Mouse (Mus musculus): ENCODE measurements around the gene Pfkm.

- TF ChIP-seq SRF (IDR thresholded peaks at IDR 0.05; ENCODE audit: control insufficient read depth, insufficient read length, low read depth) (no peak), MAX (IDR thresholded peaks at IDR 0.05; ENCODE audit: low read depth) (no peak), USF1 (IDR thresholded peaks at IDR 0.05; ENCODE audit: low read depth) (no peak), POLR2A (IDR thresholded peaks at IDR 0.05; ENCODE audit: insufficient read length, low read depth) (no peak), CEBPB (IDR thresholded peaks at IDR 0.05; ENCODE audit: insufficient read depth, poor library complexity, severe bottlenecking) (no peak), E2F4 (IDR thresholded peaks at IDR 0.05; ENCODE audit: insufficient read depth) (no peak), REST (IDR thresholded peaks at IDR 0.05; ENCODE audit: insufficient read depth, insufficient read length) (no peak), POLR2AphosphoS2 (IDR thresholded peaks at IDR 0.05; ENCODE audit: insufficient read length, low read depth) (no peak), TCF3 (IDR thresholded peaks at IDR 0.05; ENCODE audit: insufficient read length, low read depth) (no peak)
These were observed 37.1 kb upstream of the Pfkm start for GRCm38 (mm10) chr15:98055246-98055645.

Measured in myocyte (in vitro differentiated cells).